Mouse (Mus musculus) layer of hippocampus, postnatal 10 days (tissue): Measurements from ENCODE around the gene Nap1l1. TPM values are rescaled to one million over a fixed set of nuclear protein-coding genes. Genes with fewer than 3 reads are reported as not detected.
"Not testable (repeated sequence)": the region's sequence is repeated elsewhere in the genome, so short reads cannot be mapped to it uniquely, and the experiment has no call there.

Source experiments
- DNase-seq, 2 experiments: peaks; one replicate each; pipeline ENCODE4 v3.0.0; 2021; ENCODE audit warnings: low spot score in 2 of 2
- long read RNA-seq: library from polyadenylated mRNA; stranded (forward); transcript quantifications from one replicate; pipeline ENCODE4 v2.0.0, GENCODE M21; 2023
- total RNA-seq, 2 experiments: library from RNA; stranded (reverse); gene quantifications; 2 replicates each; pipeline ENCODE4 v1.2.3; 2021

Gene Nap1l1
- 100 to 1,000 TPM; 202 to 209 TPM for total RNA-seq
- long read RNA-seq, transcript Nap1l1-201 (16 exons, 1,486 nt): minor isoform, 18 of 168 reads
- long read RNA-seq, transcript Nap1l1-207 (14 exons, 1,512 nt): minor isoform, 13 of 168 reads
- long read RNA-seq, transcript Nap1l1-205 (13 exons, 1,365 nt): minor isoform, 43 of 168 reads
- long read RNA-seq, transcript Nap1l1-202 (15 exons, 1,350 nt): major isoform, 44 of 168 reads
- long read RNA-seq, partial matches to known transcripts: 24 of 168 reads
- long read RNA-seq, other reads (novel, unspliced or antisense): 24 of 168 reads

DNA sequence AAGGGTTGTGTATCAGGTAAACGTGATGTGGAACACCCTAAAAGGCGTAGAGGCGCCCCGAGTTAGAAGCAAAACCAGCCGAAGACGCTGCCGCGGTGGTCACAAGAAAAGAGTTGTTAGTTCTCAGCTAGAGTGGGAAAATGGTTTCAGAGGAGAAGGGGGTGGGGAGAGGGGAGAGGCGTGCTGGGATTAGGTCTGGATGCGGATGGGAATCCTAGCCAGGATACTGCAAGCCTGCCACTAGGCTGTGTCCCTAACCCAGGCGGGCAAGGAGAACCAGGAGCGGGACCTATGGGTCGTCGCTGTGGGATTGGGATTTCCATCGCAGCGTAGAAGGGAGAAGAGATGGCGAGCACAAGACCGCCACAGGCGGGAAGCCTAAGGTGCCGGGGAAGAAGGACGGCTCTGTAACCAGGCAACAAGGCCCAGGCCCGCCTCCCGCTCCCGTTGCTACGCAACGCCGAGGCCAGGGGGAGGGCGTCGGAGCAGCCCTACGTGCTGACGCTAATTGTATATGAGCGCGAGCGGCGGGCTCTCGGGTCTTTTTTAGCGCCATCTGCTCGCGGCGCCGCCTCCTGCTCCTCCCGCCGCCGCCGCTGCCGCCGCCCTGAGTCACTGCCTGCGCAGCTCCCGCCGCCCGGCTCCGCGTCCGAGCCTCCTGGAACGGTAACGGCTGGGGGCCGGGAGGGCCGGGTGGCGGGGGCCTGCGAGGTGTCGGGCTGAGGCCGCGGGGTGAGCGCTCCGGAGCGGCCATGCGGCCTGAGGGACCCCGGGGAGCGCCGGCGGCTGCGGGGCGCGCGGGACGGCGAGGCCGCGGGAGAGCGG lies at the start of gene Nap1l1:
Nap1l1 (plus strand) TSS at position 538 of the 825 bp plus-strand sequence.
- DNase-seq: peak; percentile 96 to 97

DNA sequence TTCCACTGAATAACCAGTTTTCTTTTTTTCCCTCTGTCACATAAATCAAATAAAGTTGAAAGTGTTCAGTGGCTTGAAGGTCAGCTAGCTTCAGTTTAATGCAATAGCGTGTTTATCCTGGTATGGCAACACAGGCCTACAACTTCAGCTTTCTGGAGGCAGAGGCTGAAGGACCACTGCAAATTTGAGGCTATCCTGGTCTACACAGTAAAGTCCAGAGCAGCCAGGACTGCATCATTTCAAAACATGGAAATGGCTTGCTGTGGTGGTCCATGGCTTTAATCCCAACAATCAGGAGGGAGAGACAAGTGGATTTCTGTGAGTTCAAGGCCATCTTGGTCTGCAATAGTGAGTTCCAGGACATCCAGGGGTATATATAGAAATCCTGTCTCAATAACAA lies 46.5 kb upstream of the Nap1l1 start:
- DNase-seq: no peak

DNA sequence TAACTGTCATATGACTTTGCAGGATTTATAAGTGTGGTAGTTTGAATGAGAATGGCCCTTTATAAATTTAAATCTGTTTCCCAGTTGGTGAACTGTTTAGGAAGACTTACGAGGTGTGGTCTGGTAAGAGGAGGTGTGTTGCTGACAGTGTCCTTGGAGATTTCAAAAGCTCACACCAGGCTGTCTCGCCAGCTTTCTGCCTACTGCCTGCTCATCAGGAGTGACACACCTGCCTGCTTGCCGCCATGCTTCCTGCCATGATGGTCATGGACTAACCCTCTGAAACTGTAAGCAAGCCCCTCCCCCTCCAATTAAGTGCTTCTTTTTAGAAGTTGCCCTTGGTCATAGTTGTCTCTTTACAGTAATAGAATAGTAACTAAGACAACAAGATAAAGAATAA lies 39.5 kb upstream of the Nap1l1 start:
- no peak for DNase-seq

DNA sequence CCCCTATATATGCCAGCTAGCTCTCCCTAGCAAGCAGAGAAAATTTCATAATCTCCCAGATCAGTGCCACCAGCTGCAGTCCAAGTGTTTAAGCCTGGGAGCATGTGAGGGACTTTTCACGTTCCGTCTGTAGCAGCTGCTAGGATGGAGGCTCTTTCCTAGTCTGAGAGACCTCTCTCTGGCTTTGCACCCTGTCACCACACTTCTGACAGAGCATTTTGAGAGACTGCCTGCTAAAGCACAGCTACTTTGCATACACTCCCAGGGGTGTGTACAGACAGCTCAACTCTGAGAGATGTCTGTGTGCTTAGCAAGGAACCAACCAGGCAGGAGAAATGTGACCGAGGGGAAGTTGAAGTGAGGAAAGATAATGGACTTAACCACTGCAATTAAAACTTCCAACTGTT lies 32.0 kb upstream of the Nap1l1 start:
- no peak for DNase-seq

DNA sequence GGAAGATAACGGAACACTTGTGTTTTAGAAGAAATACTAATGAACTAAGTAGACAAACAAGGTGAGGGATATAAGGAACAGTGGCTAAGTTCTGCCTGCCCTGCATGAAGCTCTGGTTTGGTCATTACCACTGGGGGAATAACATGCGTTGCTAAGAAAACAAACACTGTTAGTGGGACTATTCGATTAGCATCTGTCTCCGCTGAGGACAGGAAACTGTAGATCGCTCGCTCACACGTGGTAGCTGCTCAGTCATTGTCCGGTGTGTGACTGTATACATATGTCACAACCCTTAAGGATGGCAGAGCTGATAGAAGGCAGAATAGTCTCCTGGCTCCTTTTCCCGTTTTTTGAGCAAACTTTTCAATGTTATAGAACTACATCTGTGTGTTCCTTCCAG lies 28.8 kb upstream of the Nap1l1 start:
- DNase-seq: no peak

DNA sequence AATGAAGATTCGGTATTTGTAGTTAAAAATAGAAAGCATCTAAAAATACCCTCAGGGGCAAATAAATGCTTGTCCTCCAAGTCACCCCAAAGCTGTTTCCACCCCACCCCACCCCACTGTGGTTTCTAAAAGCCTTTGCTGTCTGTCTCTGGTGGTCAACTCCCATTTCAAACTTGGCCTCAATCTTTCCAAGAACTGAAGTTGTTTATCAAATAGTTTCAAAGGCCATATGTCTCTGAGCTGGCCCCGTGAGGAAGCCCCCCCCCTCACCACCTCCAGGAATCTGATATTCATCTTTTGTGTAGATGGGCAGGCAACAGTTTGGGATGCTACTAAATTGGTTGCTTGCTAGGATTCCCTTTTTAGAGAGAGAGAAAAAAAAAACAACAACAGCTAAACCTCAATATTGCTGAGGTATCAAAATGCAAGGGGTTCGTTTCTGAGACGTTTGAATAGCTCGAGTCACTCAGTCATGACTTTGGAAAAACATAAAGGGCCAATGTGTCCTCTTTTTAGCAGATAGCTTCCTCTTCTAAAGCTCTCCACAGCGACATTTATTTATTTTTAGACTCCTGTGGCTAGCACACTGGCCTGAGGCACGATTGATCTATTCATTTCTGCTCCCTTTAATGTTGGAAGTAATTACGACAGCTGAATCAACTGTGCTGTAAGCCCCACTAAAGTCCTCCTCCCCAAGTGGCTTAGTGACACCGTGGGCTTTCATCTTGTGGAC lies 26.9 kb upstream of the Nap1l1 start:
- no peak for DNase-seq

DNA sequence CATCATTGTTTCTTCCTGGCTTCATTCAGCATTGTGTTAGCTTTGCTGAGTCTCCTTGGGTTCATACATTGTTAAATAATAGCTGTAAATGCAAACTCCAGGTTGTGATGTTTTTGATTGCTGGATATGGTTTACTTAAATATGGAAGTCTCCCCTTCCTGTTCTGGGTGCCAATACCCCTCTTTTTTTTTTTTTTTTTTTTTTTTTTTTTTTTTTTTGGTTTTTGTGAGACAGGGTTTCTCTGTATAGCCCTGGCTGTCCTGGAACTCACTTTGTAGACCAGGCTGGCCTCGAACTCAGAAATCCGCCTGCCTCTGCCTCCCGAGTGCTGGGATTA lies 26.4 kb upstream of the Nap1l1 start:
- DNase-seq: not testable (repeated sequence)

DNA sequence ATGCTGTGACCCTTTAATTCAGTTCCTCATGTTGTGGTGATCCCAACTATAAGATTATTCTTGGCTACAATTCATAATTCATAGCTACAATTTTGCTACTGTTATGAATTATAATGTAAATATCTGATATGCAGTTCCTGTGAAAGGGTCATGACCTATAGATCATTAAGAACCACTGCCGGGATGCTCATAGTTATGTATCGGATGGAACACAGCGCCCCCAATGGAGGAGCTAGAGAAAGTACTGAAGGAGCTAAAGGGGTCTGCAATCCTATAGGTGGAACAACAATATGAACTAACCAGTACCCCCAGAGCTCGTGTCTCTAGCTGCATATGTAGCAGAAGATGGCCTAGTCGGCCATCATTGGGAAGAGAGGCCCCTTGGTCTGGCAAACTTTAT lies 23.4 kb upstream of the Nap1l1 start:
- not testable (repeated sequence) for DNase-seq

DNA sequence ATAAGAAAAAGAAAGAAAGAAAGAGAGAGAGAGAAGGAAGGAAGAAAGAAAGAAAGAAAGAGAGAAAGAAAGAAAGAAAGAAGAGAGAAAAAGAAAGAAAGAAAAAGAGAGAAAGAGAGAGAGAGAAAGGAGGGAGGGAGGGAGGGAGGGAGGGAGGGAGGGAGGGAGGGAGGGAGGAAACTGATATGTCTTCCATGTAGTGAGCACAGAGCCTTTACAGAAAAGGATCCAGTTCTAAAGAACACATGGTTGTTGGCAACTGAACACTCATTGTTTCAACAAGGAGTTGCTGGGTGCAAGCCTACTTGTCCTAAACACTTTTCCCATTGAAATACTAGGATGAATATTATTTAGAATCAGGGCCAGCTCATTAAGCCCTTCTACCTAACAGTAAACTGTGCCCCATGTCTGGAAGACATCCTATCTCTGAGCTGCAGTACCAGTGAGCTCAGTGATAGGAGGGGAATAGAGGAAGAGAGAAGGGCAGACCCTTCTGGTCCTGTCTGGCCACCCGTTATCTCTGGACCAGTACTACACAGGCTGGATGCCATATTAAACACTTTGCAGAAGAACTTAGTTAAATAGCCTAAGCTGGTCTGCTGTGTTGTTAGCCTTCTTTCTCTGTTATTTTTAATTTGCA lies 21.2 kb upstream of the Nap1l1 start:
- no peak for DNase-seq

DNA sequence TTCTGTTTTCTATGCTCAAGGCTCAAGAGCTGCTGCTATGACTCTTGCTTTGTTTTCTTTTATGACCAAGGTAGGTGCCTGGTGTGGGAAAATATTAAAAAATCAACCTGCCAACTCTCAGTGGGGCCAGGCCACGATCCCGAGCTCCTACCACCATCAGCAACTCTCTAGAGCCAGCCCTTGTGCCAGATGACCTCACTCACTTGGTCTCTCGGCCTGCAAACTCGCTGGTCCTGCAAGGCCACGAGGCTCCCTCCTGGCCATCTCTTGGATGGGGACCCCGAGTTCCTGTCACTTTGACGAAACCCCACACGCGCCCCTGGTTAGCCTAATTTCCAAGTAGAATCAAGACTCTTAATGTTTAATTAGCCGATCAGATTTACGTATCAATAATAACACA lies 20.6 kb upstream of the Nap1l1 start:
- DNase-seq: no peak

DNA sequence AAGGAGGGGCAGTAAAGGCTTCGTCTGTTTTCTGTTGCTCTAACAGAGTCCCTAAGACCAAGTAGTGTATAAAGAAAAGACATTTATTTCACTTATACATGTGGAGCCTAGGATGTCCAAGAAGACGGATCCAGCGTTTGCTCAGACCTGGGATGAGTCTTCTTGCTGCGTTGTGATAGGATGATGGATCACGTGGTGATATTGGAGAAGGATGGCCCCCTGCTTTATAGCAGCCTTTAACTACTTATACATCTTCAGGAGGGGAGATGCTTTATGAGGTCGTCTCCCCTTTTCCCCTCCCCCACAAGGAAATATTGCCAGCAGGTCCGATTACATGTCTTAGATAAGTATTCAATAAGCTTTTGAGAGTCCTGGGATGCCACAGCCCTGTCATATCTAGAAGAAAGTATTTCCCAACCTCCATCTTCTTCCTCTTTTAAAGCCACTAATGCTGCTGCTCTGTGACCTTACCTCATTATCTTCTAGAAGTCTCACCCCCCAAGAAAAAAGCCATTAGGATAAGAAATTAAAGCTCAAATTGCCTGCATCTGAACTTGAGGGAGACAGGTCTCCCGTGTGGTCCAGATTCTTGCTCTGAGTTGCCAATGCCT lies 18.2 kb upstream of the Nap1l1 start:
- no peak for DNase-seq

DNA sequence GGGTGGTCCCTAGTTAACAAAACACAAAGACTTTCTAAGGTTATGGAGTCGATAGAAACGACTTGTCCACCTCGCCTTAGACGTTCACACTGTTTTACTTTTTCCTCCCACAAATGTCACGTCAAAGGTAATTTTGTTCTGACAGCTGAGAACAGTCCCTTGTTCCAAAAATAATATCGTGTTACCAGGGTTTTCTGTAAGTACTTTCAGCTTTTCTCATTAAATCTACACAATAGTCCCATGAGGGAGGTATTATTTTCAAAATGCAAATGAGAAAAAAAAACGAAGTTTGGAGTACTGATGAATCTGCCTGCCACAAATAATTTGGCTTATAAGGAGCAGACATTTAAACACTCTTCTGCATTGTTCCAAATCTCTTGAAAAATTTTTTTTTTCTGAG lies 14.9 kb upstream of the Nap1l1 start:
- no peak for DNase-seq

DNA sequence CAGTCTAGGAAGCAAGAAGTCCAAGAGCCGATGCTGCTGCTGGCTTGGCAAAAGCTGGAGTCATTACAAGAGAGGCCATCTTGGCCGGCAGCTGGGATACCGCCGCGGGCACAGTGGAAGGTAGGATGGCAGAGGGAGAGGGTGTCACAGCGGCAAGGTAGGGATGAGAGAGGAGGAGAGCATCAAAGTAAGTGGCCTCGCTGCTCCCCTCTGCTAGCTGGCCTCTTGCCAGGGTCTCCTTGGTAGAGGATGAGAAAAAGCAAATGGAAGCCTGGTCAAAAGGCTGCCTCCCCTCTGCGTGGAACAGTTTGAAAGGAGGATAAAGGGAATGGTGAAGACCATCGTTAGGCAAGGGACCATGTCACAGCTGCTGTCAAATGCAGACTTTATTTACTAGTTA lies 14.0 kb upstream of the Nap1l1 start:
- peak in 1 of 2 experiments; percentile 21 for DNase-seq

DNA sequence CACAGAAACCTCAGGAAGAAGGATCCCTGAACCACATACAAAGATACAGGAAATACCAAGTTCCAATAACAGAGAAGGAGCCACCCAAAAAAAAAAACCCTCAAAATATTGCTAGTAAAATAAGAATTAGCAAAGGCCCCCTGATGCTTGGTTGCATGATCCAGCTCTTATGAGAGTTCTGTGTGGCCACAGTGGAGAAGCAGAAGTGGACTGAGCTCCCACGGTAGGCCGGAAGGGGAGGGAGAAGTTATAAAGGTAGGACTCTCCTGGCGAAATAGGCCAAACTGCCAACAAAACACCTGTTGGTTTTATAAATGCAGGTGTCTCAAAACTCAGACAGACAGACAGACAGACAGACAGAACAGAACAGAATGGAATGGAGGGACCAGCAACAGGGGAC lies 13.1 kb upstream of the Nap1l1 start:
- DNase-seq: no peak

DNA sequence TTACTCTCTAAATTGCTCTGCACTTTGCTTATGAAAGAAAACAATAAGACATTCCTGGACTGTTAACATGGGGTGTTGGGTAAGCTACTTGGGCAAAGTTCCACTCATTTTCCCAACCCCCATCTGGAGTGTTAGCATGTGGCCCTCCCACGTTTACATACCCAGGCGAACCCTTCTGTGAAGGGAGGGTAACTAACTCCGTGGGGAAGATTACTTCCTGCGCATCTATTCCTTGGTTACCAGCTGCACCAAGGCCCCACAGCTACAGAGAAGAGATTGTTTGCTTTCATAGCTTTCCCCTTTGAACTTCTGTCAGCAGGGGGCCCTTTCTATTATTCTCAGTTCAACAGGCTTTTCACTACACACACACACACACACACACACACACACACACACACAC lies 12.6 kb upstream of the Nap1l1 start:
- peak in 1 of 2 experiments; percentile 19 for DNase-seq

DNA sequence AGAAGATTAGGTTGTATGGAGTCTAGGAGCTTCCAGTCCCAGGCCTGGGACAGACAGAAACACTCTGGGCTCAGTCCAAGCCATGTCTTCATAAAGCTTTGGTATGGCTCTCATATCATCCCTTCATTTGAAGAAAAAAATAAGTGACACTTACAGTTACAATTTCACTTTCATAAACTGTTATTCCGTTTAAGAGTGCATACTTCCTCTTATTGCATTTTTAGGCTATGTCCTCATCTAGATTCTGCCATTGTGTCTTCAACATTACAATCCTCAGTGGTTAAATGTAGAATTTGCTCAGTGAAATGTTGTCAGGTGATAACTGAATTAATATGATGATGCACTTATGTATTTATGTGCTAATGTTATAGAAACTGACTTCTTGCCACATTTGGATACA lies 8.2 kb upstream of the Nap1l1 start:
- no peak for DNase-seq

DNA sequence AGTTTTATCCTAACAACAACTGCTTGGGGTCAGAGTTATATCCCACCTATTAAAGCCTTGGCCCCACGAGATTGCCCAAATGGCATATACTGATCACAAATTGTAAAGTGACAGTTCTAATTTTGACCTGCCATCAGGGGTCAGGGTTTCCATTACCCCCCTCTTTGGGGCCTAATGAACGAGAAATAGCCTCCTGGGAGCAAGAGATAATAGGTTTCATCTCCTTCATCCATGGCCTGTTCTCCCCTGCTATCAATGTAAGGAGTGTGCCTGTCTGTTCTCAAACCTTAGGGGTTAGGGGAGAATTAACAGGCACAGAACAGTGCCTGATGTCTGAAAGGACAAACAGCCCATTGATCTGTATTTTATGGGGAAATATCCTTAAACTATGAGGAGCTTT lies 7.6 kb upstream of the Nap1l1 start:
- DNase-seq: no peak

DNA sequence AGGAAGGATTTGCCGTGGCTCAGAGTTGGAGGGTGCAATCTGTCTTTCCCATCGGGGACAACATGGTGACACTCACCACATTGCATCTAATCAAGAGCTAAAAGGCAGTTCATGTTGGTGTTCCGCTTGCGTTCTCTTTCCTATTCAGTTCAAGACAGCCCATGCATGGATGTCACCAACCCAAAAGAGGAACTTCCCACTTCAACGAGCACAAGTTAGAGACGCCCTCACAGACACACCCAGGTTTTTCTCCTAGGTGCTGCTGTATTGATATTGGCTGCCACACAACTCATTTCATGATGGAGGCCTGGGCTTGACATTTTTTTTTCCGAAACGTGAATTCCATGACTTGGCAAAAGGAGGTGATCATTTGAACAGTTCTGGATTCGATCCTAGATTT lies 1.9 kb upstream of the Nap1l1 start:
- no peak for DNase-seq

DNA sequence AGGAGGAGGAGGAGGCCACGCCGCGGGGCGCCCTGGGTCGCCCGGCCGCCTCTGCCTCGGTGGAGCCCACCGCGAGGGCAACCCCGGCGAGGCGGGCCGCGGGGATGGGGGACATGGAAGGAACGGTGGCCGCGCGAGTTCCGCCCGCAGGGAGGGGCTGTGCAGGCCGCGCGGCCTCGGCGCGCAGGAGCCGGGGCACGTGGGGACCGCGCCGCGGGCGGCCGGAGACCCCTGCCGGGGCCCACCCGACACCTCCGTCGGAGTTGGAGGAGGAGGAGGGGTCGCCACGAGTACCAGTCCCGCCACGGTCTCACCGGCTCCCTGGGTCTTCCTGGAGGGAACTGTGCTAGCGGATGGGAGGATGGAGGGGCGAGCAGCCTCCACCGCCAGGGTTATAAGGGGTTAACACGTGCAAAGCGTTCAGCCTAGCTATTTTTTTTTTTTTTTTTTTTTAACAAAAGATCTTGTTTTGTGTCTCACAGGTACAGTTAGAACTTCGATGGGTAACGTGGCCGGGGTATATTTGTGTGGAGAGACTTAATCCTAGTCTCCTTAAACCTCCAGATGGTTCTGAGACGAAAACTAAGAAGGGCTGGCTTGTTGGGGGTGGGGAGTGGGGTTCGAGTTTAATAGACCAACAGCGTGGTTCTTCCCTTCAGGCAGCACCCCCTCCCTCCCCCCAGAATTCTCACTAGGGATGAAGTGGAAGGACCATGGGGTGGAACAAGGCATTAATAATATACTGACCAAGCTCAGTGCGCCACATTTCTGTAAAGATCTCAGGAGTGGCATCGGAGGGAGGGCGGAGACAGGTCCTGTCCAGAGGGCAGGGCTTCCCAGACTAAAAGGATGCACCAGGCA lies 718 bp downstream of the Nap1l1 start:
- peak; percentile 69 to 72 for DNase-seq

DNA sequence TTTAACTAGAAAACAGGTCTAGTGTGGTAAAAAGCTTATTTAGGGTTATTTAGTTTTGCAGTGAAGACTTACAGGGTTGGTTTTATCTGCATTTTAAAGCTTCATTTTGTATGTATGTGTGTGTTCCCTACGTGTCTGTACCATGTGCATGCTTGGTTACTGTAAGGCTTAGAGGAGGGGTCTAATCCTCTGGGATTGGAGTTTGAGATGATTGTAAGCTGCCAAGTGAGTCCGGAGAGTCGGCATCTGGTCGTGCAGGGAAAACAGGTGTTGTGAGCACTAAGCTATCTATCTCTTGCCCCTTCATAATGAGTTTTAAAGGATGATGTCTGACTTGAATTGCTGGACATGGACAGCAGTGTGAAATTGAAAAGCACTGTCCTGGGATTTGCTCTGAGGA lies 3.3 kb downstream of the Nap1l1 start:
- DNase-seq: no peak
